Mouse (Mus musculus) left cerebral cortex, adult 6 months (tissue): ENCODE measurements around the gene Gm47969. TPM values are rescaled to one million over a fixed set of nuclear protein-coding genes. Genes with fewer than 3 reads are reported as not detected.

Experiments
- long read RNA-seq, 2 experiments: library from polyadenylated mRNA; unstranded; transcript quantifications; one replicate each; pipeline ENCODE4 v2.0.0; 2019 to 2020
- polyA plus RNA-seq: library from polyadenylated mRNA; unstranded; fragments of <200 nt; fragmentation: Nextera tagmentation; gene quantifications from 2 replicates; pipeline ENCODE4 v1.2.3, GENCODE M21; 2021

Gm47969 gene
- not detected in 2 replicates for polyA plus RNA-seq
- long read RNA-seq, experiment 1 = 0 reads
- long read RNA-seq, experiment 2 = 0 reads

GRCm38 (mm10) chr1:83044882-83045427 is at the start of gene Gm47969:
TSS of gene Gm47969 (plus strand) at chr1:83044932.

GRCm38 (mm10) chr1:83000306-83000705 is 44.4 kb upstream of the Gm47969 start, which contains the start of gene Gm47959:
TSS of gene Gm47959 (plus strand) at chr1:83000548.

GRCm38 (mm10) chr1:83038109-83038672 is 6.5 kb upstream of the Gm47969 start, which contains the start of gene Slc19a3:
TSS of gene Slc19a3 (minus strand) at chr1:83038448.

GRCm38 (mm10) chr1:83042380-83042779 is 2.4 kb upstream of the Gm47969 start, which contains the start of gene Krtap28-10:
TSS of gene Krtap28-10 (minus strand) at chr1:83042480.

GRCm38 (mm10) chr1:83059278-83059677 is 14.5 kb downstream of the Gm47969 start, which contains the start of gene A030005K14Rik:
TSS of gene A030005K14Rik (minus strand) at chr1:83059378.

GRCm38 (mm10) chr1:83060643-83061042 is 15.9 kb downstream of the Gm47969 start, which contains the start of gene Krtap28-13:
TSS of gene Krtap28-13 (plus strand) at chr1:83060930.

Other genes with a start within 250 kb of the Gm47969 start
- 4.8 and 5.9 TPM in 2 replicates for gene Agfg1, start 205.4 kb upstream of the Gm47969 start, polyA plus RNA-seq
- gene A030005L19Rik, start 131.6 kb upstream of the Gm47969 start, polyA plus RNA-seq = not detected in 2 replicates
- gene A030014E15Rik, start 120.0 kb upstream of the Gm47969 start, polyA plus RNA-seq = not detected in 2 replicates
- gene Gm6217, start 113.5 kb upstream of the Gm47969 start, polyA plus RNA-seq = not detected in 2 replicates
- gene A030003K21Rik, start 101.5 kb upstream of the Gm47969 start, polyA plus RNA-seq = not detected in 2 replicates
- not detected in 2 replicates for gene Gm7544, start 88.9 kb upstream of the Gm47969 start, polyA plus RNA-seq
- gene Gm47955, start 84.6 kb upstream of the Gm47969 start, polyA plus RNA-seq = not detected in 2 replicates
- not detected in 2 replicates for gene Gm47959, start 44.4 kb upstream of the Gm47969 start, polyA plus RNA-seq
- 0.72 and 1.1 TPM in 2 replicates for gene Slc19a3, start 6.5 kb upstream of the Gm47969 start, polyA plus RNA-seq
- gene Krtap28-10, start 2.5 kb upstream of the Gm47969 start, polyA plus RNA-seq = not detected in 2 replicates
- not detected in 2 replicates for gene A030005K14Rik, start 14.4 kb downstream of the Gm47969 start, polyA plus RNA-seq
- gene Krtap28-13, start 16.0 kb downstream of the Gm47969 start, polyA plus RNA-seq = not detected in 2 replicates
- gene Ccl20, start 71.8 kb downstream of the Gm47969 start, polyA plus RNA-seq = not detected in 2 replicates
- 0.20 and 0.23 TPM in 2 replicates for gene Daw1, start 114.8 kb downstream of the Gm47969 start, polyA plus RNA-seq